ENCODE assay signal across 30 mouse cellular contexts in the genomic region with DNA sequence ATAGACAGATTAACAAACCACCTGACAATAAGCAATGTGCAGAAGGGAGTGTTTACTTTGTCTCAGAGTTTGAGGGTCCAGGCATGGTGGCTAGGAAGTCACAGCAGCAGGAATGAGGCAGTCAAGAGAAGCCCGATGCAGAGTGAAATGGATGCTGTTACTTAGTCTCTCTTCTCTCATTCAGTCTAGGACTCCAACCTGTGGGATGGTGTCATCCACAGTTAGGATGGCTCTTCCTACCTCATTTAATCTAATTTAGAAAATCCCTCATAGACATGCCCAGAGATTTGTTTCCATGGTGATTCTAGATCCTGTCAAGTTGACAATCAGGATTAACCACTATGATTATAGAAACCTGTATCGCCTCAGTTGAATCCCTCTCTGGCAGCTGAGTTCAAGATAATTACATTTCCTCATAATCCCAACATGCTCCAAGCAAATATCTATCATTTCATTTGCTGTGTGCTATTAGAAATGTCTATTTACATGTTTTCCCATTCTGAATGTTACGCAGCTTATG.
A peak's percentile ranks its signal among the peaks of the same experiment; 100 is the strongest.
DNase-seq lines count a peak whose midpoint lies in the region; ATAC-seq and TF ChIP-seq lines count a peak whose summit lies in the region.
"Had no signal": no experiment of that assay in that cellular context is flagged by ENCODE, and none has a peak within 500 bp of the region (broad histone marks: within the 10 kb centered on the region; RNA-seq: fewer than 3 reads in every experiment).

No protein-coding gene starts in this region.

- TF ChIP-seq CTCF in midbrain, postnatal 0 days (IDR thresholded peaks at IDR 0.05): no peak

- H3K27ac ChIP-seq in midbrain, embryonic 11.5 days (ENCODE audit: low read depth, low read length): no peak overlapping the region
- H3K27ac ChIP-seq in midbrain, embryonic 10.5 days (replicated peaks): no peak overlapping the region
- no peak overlapping the region for H3K27ac ChIP-seq in midbrain, embryonic 14.5 days (replicated peaks; ENCODE audit: low read depth, low read length)
- H3K27ac ChIP-seq in midbrain, postnatal 0 days (ENCODE audit: low read depth, low read length): no peak overlapping the region
- H3K27ac ChIP-seq in forebrain, embryonic 10.5 days: no peak overlapping the region
- H3K27ac ChIP-seq: embryonic facial prominence, embryonic 10.5 days; embryonic facial prominence, embryonic 13.5 days; forebrain, embryonic 13.5 days; heart, embryonic 15.5 days; hindbrain, embryonic 14.5 days had no signal

- no peaks in the 10 kb centered on the region for H3K27me3 ChIP-seq in midbrain, embryonic 11.5 days (ENCODE audit: control insufficient read depth, insufficient read depth, low read length)
- H3K27me3 ChIP-seq in midbrain, embryonic 10.5 days (ENCODE audit: low read depth, poor library complexity, severe bottlenecking): no peaks in the 10 kb centered on the region
- H3K27me3 ChIP-seq in midbrain, embryonic 14.5 days (ENCODE audit: control insufficient read depth, insufficient read depth, low read length): no peaks in the 10 kb centered on the region
- H3K27me3 ChIP-seq in midbrain, postnatal 0 days (ENCODE audit: insufficient read depth, low read length): no peaks in the 10 kb centered on the region
- H3K27me3 ChIP-seq in forebrain, embryonic 10.5 days (ENCODE audit: poor library complexity, severe bottlenecking): no peaks in the 10 kb centered on the region
- H3K27me3 ChIP-seq: CH12.LX; embryonic facial prominence, embryonic 13.5 days; forebrain, embryonic 13.5 days; heart, embryonic 12.5 days; heart, embryonic 15.5 days; Patski had no signal

- 52% methylated on average over 3 of the region's 3 CpGs for WGBS in midbrain, embryonic 11.5 days
- whole genome bisulfite sequencing in midbrain, embryonic 10.5 days: 62% methylated on average over 3 of the region's 3 CpGs
- WGBS in midbrain, embryonic 14.5 days: 44% methylated on average over 3 of the region's 3 CpGs
- 35% methylated on average over 3 of the region's 3 CpGs for WGBS in midbrain, postnatal 0 days
- 73% methylated on average over 3 of the region's 3 CpGs for WGBS in forebrain, embryonic 10.5 days

- no peak overlapping the region for H3K4me2 ChIP-seq in midbrain, embryonic 11.5 days
- no peak overlapping the region for H3K4me2 ChIP-seq in midbrain, embryonic 14.5 days (ENCODE audit: low read length)
- H3K4me2 ChIP-seq in midbrain, postnatal 0 days (ENCODE audit: low read depth, low read length, poor library complexity, severe bottlenecking): no peak overlapping the region
- H3K4me2 ChIP-seq: embryonic facial prominence, embryonic 13.5 days; forebrain, embryonic 13.5 days; heart, embryonic 12.5 days; heart, embryonic 15.5 days; hindbrain, embryonic 14.5 days had no signal

- intact Hi-C loops in left cerebral cortex, postnatal 25 days (cut with DNase I): no loop called here

- H3K4me3 ChIP-seq in midbrain, embryonic 11.5 days (ENCODE audit: low read depth, low read length): no peak overlapping the region
- H3K4me3 ChIP-seq in midbrain, embryonic 10.5 days: no peak overlapping the region
- no peak overlapping the region for H3K4me3 ChIP-seq in midbrain, embryonic 14.5 days (replicated peaks; ENCODE audit: low read depth, low read length)
- H3K4me3 ChIP-seq in midbrain, postnatal 0 days (ENCODE audit: low read depth, low read length): no peak overlapping the region
- H3K4me3 ChIP-seq in forebrain, embryonic 10.5 days: no peak overlapping the region
- H3K4me3 ChIP-seq: embryonic facial prominence, embryonic 10.5 days; embryonic facial prominence, embryonic 13.5 days; erythroblast, embryonic 14.5 days; forebrain, embryonic 13.5 days; heart, embryonic 12.5 days; heart, embryonic 15.5 days had no signal

- H3K36me3 ChIP-seq in midbrain, embryonic 11.5 days (ENCODE audit: control insufficient read depth, insufficient read depth, low read length): no peaks in the 10 kb centered on the region
- no peaks in the 10 kb centered on the region for H3K36me3 ChIP-seq in midbrain, embryonic 10.5 days
- no peaks in the 10 kb centered on the region for H3K36me3 ChIP-seq in midbrain, embryonic 14.5 days (ENCODE audit: control insufficient read depth, insufficient read depth, low read length)
- no peaks in the 10 kb centered on the region for H3K36me3 ChIP-seq in midbrain, postnatal 0 days (ENCODE audit: insufficient read depth, low read length)
- no peaks in the 10 kb centered on the region for H3K36me3 ChIP-seq in forebrain, embryonic 10.5 days (replicated peaks)
- H3K36me3 ChIP-seq: embryonic facial prominence, embryonic 10.5 days; embryonic facial prominence, embryonic 13.5 days; G1E; heart, embryonic 12.5 days; heart, embryonic 15.5 days had no signal

- ATAC-seq in midbrain, embryonic 11.5 days (ENCODE audit: low FRiP score): 0 out of 2 replicates have a peak, but pooled peaks have one; percentile 24
- ATAC-seq in midbrain, embryonic 14.5 days (ENCODE audit: low FRiP score, low TSS enrichment): peak; percentile 24; the same call in 1 of the 2 replicates
- ATAC-seq in midbrain, postnatal 0 days (ENCODE audit: low FRiP score): no peak
- ATAC-seq: forebrain, embryonic 13.5 days; Patski had no signal

- 0 out of 2 replicates have a peak, but pooled peaks cover 3% of the 10 kb centered on the region for H3K4me1 ChIP-seq in midbrain, embryonic 11.5 days (ENCODE audit: control insufficient read depth, insufficient read depth, low read length)
- H3K4me1 ChIP-seq in midbrain, embryonic 10.5 days: peaks cover 7% of the 10 kb centered on the region
- no peaks in the 10 kb centered on the region for H3K4me1 ChIP-seq in midbrain, embryonic 14.5 days (ENCODE audit: control insufficient read depth, insufficient read depth, low read length)
- no peaks in the 10 kb centered on the region for H3K4me1 ChIP-seq in midbrain, postnatal 0 days (ENCODE audit: insufficient read depth, low read length)
- H3K4me1 ChIP-seq in forebrain, embryonic 10.5 days: 0 out of 2 replicates have a peak, but pooled peaks cover 3% of the 10 kb centered on the region
- H3K4me1 ChIP-seq: embryonic facial prominence, embryonic 10.5 days; forebrain, embryonic 13.5 days; heart, embryonic 12.5 days; heart, embryonic 15.5 days had no signal

- no peak overlapping the region for H3K9ac ChIP-seq in midbrain, embryonic 11.5 days (ENCODE audit: low read length)
- no peak overlapping the region for H3K9ac ChIP-seq in midbrain, embryonic 14.5 days (replicated peaks; ENCODE audit: low read length)
- no peak overlapping the region for H3K9ac ChIP-seq in midbrain, postnatal 0 days (replicated peaks; ENCODE audit: low read length, poor library complexity, severe bottlenecking)
- H3K9ac ChIP-seq: embryonic facial prominence, embryonic 13.5 days; forebrain, embryonic 13.5 days; heart, embryonic 12.5 days; heart, embryonic 15.5 days; hindbrain, embryonic 14.5 days had no signal

- no peak for DNase-seq in midbrain, embryonic 11.5 days (ENCODE audit: low spot score, missing footprints)
- no peak for DNase-seq in midbrain, embryonic 10.5 days (ENCODE audit: low spot score)
- peak; percentile 29 for DNase-seq in midbrain, embryonic 14.5 days
- peak; percentile 3 for DNase-seq in midbrain, postnatal 0 days (ENCODE audit: low spot score)
- DNase-seq in retina, postnatal 7 days (ENCODE audit: low read depth, low spot score): peak; percentile 8
- DNase-seq in forebrain, embryonic 10.5 days (ENCODE audit: extremely low spot score, low spot score): no peak
- no peak for DNase-seq in left cerebral cortex, postnatal 25 days (ENCODE audit: low spot score in 2 of 2)
- no peak for DNase-seq in spleen, postnatal 10 days (ENCODE audit: low spot score in 2 of 2)
- DNase-seq: adrenal gland, postnatal 10 days; adrenal gland, postnatal 36 days; B cell, adult 2 months; cerebellum, adult 11 months; cerebellum, adult 8-10 months; cerebellum, postnatal 10 days; cerebellum, postnatal 36 days; embryo, embryonic 11 days; gastrocnemius, postnatal 25 days; heart, adult 18-20 months; heart, postnatal 10 days; heart, postnatal 36 days had no signal

- H3K9me3 ChIP-seq in midbrain, embryonic 11.5 days (ENCODE audit: control insufficient read depth, low read length): no peaks in the 10 kb centered on the region
- no peaks in the 10 kb centered on the region for H3K9me3 ChIP-seq in midbrain, embryonic 10.5 days (replicated peaks)
- no peaks in the 10 kb centered on the region for H3K9me3 ChIP-seq in midbrain, embryonic 14.5 days (ENCODE audit: control insufficient read depth, low read length)
- no peaks in the 10 kb centered on the region for H3K9me3 ChIP-seq in midbrain, postnatal 0 days (ENCODE audit: low read length)
- H3K9me3 ChIP-seq in forebrain, embryonic 10.5 days: no peaks in the 10 kb centered on the region
- H3K9me3 ChIP-seq: embryonic facial prominence, embryonic 10.5 days; embryonic facial prominence, embryonic 13.5 days; forebrain, embryonic 13.5 days; G1E; heart, embryonic 12.5 days; heart, embryonic 15.5 days had no signal

Comparison
In these comparisons a context has a peak if more than half of its experiments do, and no peak if none do; other contexts are left out.
1. DNase-seq: peak in midbrain, embryonic 14.5 days (single experiment), midbrain, postnatal 0 days (single experiment) and retina, postnatal 7 days (single experiment); none in midbrain, embryonic 11.5 days (single experiment), midbrain, embryonic 10.5 days (single experiment), forebrain, embryonic 10.5 days (single experiment), left cerebral cortex, postnatal 25 days (0 of 2) and spleen, postnatal 10 days (0 of 2).